Mouse (Mus musculus): ENCODE measurements around the gene Nek4. TPM values are rescaled to one million over a fixed set of nuclear protein-coding genes. Genes with fewer than 3 reads are reported as not detected.

Nek4 gene
- polyA plus RNA-seq, 1 experiment from 2014 or later, result 7.4 TPM

- 91% methylated on average over 7 of the region's 9 CpGs for WGBS (ENCODE audit: missing documents)
- H3K79me2 ChIP-seq (ENCODE audit: inconsistent target), result no peaks in the 10 kb centered on the region
- no peaks in the 10 kb centered on the region for H3K36me3 ChIP-seq (ENCODE audit: inconsistent target)
- no peak overlapping the region for H3K4me3 ChIP-seq (ENCODE audit: inconsistent target)
- H3K27ac ChIP-seq, result no peak overlapping the region
Measured at GRCm38 (mm10) chr14:30933351-30933750, 17.8 kb upstream of the Nek4 start.

- 93% methylated on average over 4 of the region's 4 CpGs for WGBS (ENCODE audit: missing documents)
- Histone ChIP-seq H3K27ac (no peak overlapping the region), H3K36me3 (ENCODE audit: inconsistent target) (no peaks in the 10 kb centered on the region), H3K79me2 (ENCODE audit: inconsistent target) (no peaks in the 10 kb centered on the region), H3K4me3 (ENCODE audit: inconsistent target) (no peak overlapping the region)
Measured at GRCm38 (mm10) chr14:30942254-30942653, 8.9 kb upstream of the Nek4 start.

- Histone ChIP-seq H3K4me3 (ENCODE audit: inconsistent target) (no peak within 1 kb of the TSS), H3K79me2 (ENCODE audit: inconsistent target) (no peaks in the 10 kb centered on the region), H3K27ac (peak within 1 kb of the TSS; percentile 62), H3K36me3 (ENCODE audit: inconsistent target) (no peaks in the 10 kb centered on the region)
- 97% methylated on average over 6 of the region's 7 CpGs for WGBS (ENCODE audit: missing documents)
Measured at GRCm38 (mm10) chr14:30943038-30943437, 8.1 kb upstream of the Nek4 start, which contains the start of gene Itih1. Itih1 (minus strand) TSS chr14:30943289.

GRCm38 (mm10) chr14:30943860-30944674 lies 7.1 kb upstream of the Nek4 start:
- 36% methylated on average over 11 of the region's 11 CpGs for WGBS (ENCODE audit: missing documents)
- Histone ChIP-seq H3K36me3 (ENCODE audit: inconsistent target) (no peaks in the 10 kb centered on the region), H3K79me2 (ENCODE audit: inconsistent target) (no peaks in the 10 kb centered on the region), H3K4me3 (ENCODE audit: inconsistent target) (no peak overlapping the region), H3K27ac (peak overlapping the region; percentile 62)

DNA sequence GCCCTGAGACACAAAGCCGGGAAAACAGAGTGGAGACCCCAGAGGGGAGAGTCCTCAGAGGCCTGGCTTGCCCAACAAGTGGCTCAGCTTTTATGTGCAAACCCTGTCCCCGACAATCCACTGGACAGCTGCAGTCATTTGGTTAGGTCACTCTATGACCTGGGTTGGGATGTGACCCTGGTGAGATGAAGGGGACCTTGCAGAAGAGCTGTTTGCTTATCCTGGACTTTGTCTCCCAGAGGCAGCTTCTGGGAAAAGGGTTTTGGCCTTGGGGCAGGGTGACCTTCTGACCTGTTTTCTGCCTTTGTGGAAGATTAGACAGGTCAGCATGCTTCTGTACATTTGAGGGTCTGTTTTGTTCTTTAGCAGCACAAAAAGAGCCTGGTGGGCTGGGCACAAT lies 6.4 kb upstream of the Nek4 start:
- WGBS (ENCODE audit: missing documents), result 95% methylated on average over 2 of the region's 2 CpGs
- no peaks in the 10 kb centered on the region for H3K79me2 ChIP-seq (ENCODE audit: inconsistent target)
- H3K36me3 ChIP-seq (ENCODE audit: inconsistent target), result no peaks in the 10 kb centered on the region
- H3K4me3 ChIP-seq (ENCODE audit: inconsistent target), result no peak overlapping the region
- H3K27ac ChIP-seq, result peak overlapping the region; percentile 62

GRCm38 (mm10) chr14:30949986-30950385 lies 1.2 kb upstream of the Nek4 start:
- Histone ChIP-seq H3K4me3 (ENCODE audit: inconsistent target) (no peak overlapping the region), H3K79me2 (ENCODE audit: inconsistent target) (no peaks in the 10 kb centered on the region), H3K36me3 (ENCODE audit: inconsistent target) (no peaks in the 10 kb centered on the region), H3K27ac (no peak overlapping the region)
- 95% methylated on average over 9 of the region's 10 CpGs for WGBS (ENCODE audit: missing documents)

GRCm38 (mm10) chr14:30958517-30958916 lies 7.3 kb downstream of the Nek4 start:
- 78% methylated on average over 2 of the region's 2 CpGs for WGBS (ENCODE audit: missing documents)

DNA sequence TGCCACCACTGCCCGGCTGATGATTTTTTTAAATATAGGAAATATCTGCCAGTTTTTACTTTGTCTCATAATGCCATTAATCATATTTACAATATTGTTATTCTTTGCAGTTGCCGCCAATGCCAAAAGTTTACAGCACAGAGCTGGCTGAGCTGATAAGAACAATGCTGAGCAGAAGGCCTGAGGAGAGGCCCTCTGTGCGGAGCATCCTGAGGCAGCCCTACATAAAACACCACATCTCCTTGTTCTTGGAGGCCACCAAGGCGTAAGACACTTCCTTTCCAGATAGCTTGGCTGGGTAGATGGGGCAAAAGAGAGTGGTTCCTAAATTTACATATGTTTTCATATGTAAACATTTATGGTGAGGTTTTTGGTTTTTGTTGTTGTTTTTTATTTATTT lies 7.9 kb downstream of the Nek4 start:
- Histone ChIP-seq H3K79me2 (ENCODE audit: inconsistent target) (no peaks in the 10 kb centered on the region), H3K4me3 (ENCODE audit: inconsistent target) (no peak overlapping the region), H3K36me3 (ENCODE audit: inconsistent target) (peaks cover 5% of the 10 kb centered on the region; the same call in 1 of the 2 replicates), H3K27ac (no peak overlapping the region)
- WGBS (ENCODE audit: missing documents), result 96% methylated on average over 4 of the region's 4 CpGs

More at GRCm38 (mm10) chr14:30958517-30958916, 7.3 kb downstream of the Nek4 start:
- no peak overlapping the region for H3K4me3 ChIP-seq (ENCODE audit: inconsistent target)
- H3K27ac ChIP-seq, result no peak overlapping the region
- H3K36me3 ChIP-seq (ENCODE audit: inconsistent target), result peaks cover 5% of the 10 kb centered on the region; the same call in 1 of the 2 replicates
- no peaks in the 10 kb centered on the region for H3K79me2 ChIP-seq (ENCODE audit: inconsistent target)

DNA sequence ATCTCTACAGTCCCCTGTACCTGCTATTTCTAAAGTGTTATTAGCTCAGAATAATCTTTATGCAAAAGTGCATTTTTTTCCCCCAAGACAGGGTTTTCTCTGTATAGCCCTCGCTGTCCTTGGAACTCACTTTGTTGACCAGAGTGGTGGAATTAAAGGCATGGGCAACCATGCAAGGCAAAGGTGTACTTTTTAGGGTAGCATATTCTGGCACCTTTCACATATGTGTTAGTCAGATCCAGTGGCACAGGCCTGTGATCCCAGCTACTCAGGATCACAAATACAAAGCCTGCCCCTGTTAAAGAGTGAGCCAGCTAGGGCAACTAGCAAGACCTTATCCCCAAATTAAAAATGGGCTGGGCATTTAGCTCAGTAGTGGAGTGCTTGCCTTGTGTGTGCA lies 9.2 kb downstream of the Nek4 start:
- peaks cover 5% of the 10 kb centered on the region; the same call in 1 of the 2 replicates for H3K36me3 ChIP-seq (ENCODE audit: inconsistent target)
- H3K27ac ChIP-seq, result no peak overlapping the region
- H3K4me3 ChIP-seq (ENCODE audit: inconsistent target), result no peak overlapping the region
- 100% methylated on average over 1 of the region's 1 CpGs for WGBS (ENCODE audit: missing documents)
- H3K79me2 ChIP-seq (ENCODE audit: inconsistent target), result no peaks in the 10 kb centered on the region

DNA sequence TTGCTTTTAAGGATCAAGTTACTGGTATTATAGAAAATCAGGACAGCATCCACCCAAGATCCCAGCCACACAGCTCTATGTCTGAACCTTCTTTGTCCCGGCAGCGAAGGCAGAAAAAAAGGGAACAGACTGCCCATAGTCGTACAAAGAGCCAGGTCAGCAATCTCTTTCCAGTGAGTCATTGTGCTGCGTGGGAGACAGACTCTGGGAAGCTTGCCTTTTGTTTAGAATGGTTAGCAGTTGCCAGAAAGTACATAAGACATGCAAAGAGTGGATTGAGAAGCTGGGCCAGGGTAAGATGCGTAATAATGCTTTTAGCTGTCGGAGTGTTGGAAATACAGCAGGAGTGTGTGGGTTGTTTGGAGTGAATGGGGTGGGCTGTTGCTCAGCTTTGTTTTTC lies 23.0 kb downstream of the Nek4 start:
- Histone ChIP-seq H3K36me3 (ENCODE audit: inconsistent target) (no peaks in the 10 kb centered on the region), H3K27ac (peak overlapping the region; percentile 22), H3K4me3 (ENCODE audit: inconsistent target) (no peak overlapping the region), H3K79me2 (ENCODE audit: inconsistent target) (no peaks in the 10 kb centered on the region)
- 45% methylated on average over 6 of the region's 6 CpGs for WGBS (ENCODE audit: missing documents)

DNA sequence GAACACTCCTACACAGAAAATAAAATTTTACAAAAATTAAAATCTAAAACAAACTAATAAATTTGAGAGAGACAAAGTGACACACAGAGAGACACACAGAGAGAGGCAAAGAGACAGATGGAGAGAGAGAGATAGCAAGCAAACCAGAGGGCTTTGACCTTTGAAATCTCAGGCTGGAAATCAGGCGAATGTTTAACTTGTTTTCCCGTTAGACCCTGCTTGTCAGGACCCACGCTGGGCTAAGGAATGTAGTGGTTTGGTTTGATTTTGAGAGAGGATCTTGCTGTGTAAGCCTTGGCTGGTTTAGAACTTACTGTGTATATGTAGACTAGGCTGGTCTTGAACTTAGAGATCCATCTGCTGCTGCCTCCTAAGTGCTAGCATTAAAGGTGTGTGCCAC lies 25.0 kb downstream of the Nek4 start:
- H3K4me3 ChIP-seq (ENCODE audit: inconsistent target), result no peak overlapping the region
- no peaks in the 10 kb centered on the region for H3K79me2 ChIP-seq (ENCODE audit: inconsistent target)
- H3K27ac ChIP-seq, result no peak overlapping the region
- WGBS (ENCODE audit: missing documents), result 98% methylated on average over 3 of the region's 3 CpGs
- H3K36me3 ChIP-seq (ENCODE audit: inconsistent target), result no peaks in the 10 kb centered on the region

DNA sequence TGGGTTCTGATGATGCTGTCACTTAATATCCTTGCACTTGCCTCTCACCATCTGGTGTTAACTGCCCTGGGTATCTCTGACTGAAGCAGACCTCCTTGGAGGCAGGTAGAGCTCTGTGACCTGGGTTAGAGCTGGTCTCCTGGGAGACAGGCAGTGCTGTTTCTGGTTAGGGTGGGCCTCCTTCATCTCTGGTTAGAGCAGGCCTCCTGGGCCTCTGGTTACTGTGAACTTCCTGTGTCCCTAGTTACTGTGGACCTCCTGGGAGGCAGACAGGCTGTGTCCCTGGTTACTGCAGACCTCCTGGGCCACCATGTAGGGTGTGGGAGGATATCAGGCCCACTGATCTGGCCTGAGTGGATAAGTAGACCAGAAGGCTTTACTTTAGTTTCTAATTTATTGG lies 45.2 kb downstream of the Nek4 start:
- no peak overlapping the region for H3K4me3 ChIP-seq (ENCODE audit: inconsistent target)
- no peaks in the 10 kb centered on the region for H3K36me3 ChIP-seq (ENCODE audit: inconsistent target)
- no peak overlapping the region for H3K27ac ChIP-seq
- peaks cover 21% of the 10 kb centered on the region for H3K79me2 ChIP-seq (ENCODE audit: inconsistent target)

- 62% methylated on average over 10 of the region's 10 CpGs for WGBS (ENCODE audit: missing documents)
- H3K27ac ChIP-seq, result peak overlapping the region; percentile 70
- no peaks in the 10 kb centered on the region for H3K36me3 ChIP-seq (ENCODE audit: inconsistent target)
- peak overlapping the region; percentile 97 for H3K4me3 ChIP-seq (ENCODE audit: inconsistent target)
- peaks cover 21% of the 10 kb centered on the region for H3K79me2 ChIP-seq (ENCODE audit: inconsistent target)
Measured at GRCm38 (mm10) chr14:31000356-31000755, 49.2 kb downstream of the Nek4 start.

- H3K79me2 ChIP-seq (ENCODE audit: inconsistent target), result peaks cover 21% of the 10 kb centered on the region
- H3K36me3 ChIP-seq (ENCODE audit: inconsistent target), result no peaks in the 10 kb centered on the region
- peak overlapping the region; percentile 97 for H3K4me3 ChIP-seq (ENCODE audit: inconsistent target)
- H3K27ac ChIP-seq, result peak overlapping the region; percentile 70
- 1% methylated on average over 21 of the region's 21 CpGs for WGBS (ENCODE audit: missing documents)
Measured at GRCm38 (mm10) chr14:31000816-31001306, 49.7 kb downstream of the Nek4 start.
